Mouse (Mus musculus) A20 (cell line): ENCODE data around the gene Lap3.

Experiments
- DNase-seq: peaks from one replicate; pipeline ENCODE4 v3.0.0-alpha.2; 2011; ENCODE audit warnings: low read depth, low spot score

Lap3 gene

DNA sequence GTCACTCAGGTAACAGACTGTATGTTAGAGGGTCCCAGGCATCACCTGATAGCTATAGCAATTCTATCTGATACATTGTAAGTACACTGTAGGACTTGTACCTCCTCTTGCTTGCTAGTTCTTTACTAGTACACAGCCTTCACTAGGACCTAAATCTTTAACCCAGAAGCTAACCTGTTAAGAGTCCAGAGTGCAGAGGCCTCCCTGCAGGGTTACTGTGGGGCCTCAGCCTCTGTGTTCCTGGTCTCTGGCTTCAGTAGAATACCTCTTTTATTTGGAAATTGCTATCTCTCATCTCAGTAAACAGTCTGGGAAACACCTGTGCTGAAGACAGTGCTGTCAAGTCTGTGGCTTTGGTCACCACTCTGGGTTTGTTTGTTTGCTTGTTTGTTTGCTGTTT lies 2.9 kb downstream of the Lap3 start:
- DNase-seq = no peak

- DNase-seq = no peak
Observed at GRCm38 (mm10) chr5:45496479-45496878, 3.3 kb downstream of the Lap3 start.

- DNase-seq = no peak
Observed at GRCm38 (mm10) chr5:45496930-45497550, 3.9 kb downstream of the Lap3 start.

DNA sequence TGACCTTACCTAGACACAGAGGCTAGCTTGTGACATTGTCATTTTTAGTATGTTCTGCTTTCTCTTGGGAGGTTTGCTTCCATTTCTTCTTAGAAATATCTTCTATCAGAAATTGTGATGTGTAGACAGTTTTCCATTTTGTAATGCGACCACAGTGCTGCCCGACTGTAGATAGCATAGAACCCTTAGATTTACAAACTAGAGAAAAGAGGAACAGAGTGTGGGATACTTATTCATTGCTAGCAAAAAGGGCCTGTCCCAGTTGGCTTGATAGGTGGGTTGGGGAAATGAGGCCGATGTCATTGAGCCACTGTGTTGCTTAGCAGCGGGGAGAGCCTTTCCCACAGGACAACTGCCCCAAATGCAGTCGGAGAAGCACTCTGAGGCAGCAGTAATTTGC lies 4.4 kb downstream of the Lap3 start:
- DNase-seq = no peak

- DNase-seq = no peak
Observed at GRCm38 (mm10) chr5:45510071-45510470, 16.9 kb downstream of the Lap3 start.

GRCm38 (mm10) chr5:45512908-45513307 lies 19.7 kb downstream of the Lap3 start:
- DNase-seq = no peak

- DNase-seq = no peak
Observed at GRCm38 (mm10) chr5:45513511-45513910, 20.3 kb downstream of the Lap3 start.

DNA sequence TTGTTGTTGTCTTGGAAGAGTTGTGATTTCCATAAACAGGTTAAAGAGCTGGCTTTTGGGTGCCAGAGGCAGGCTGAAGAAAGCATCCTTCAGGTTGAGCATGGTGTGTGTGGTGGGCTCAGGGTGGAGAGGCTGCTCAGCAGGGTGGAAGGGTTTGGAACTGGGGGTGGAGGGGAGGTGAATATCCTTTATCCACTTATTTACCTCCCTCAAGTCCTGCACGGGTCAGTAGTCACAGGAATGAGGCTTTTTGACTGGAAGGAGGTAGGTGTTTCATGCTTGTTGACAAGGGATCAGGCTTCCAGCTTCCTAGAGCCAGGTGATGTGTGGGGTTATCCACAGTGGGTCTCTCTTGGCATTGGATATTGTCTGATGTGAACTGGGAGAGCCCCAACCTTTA lies 21.4 kb downstream of the Lap3 start:
- no peak for DNase-seq

GRCm38 (mm10) chr5:45515151-45515743 lies 22.1 kb downstream of the Lap3 start:
- no peak for DNase-seq

GRCm38 (mm10) chr5:45519960-45520808 lies 27.0 kb downstream of the Lap3 start, which contains the start of gene Med28:
Gene Med28 (plus strand): TSS chr5:45520229.
- peak; percentile 90 for DNase-seq

DNA sequence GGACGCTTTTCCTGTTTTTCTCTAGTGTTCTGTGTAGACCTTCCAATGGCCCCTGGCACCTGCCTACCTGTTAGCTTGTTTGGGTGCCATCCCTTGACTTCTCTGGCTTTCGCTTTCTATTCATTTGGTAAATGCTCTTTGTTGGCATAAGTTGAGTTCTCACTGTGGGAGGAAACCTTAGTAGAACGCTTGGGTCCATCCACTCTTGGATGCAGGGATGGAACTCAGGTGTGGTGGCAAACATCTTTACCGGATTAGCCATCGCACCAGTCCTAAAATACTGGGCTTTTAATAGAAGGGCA lies 27.6 kb downstream of the Lap3 start:
- DNase-seq = no peak

DNA sequence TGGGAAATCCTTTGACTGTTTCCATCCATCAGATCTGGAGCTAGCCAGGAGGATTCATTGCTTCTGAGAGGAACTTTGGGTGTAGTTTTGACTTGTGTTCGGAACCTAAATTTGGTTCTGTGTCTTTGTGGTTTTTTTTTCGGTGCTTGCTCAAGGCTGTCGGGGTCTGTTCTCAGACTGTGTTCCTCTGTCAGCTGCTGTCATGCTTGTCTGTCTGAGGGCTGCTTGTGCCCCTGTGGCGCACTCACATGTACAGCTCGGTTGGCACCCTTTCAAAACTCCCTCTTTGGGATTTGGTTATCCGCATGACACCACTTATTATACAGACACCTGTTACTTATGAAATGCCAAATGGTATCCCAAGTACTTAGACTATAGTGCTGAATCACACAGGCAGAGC lies 28.4 kb downstream of the Lap3 start:
- peak; percentile 11 for DNase-seq

GRCm38 (mm10) chr5:45525101-45525500 lies 31.9 kb downstream of the Lap3 start:
- DNase-seq = no peak

DNA sequence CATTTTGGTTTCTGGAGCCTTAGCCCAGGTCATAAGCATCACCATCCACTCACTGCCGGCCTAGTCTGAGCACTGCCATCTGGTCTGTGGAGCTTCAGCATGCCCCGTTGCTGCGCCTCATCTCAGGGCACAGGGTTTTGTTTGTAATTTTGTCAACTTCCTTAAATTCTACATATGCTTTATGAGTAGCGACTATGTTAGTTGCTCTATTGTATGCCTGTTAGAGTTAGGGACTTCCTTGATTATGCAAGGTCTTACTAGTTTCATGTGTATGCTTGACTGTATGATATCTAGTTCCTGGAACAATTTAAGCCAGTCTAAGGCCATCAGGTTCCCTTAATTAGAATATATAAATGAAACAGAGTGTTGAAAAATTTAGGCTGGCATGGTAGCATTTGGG lies 33.2 kb downstream of the Lap3 start:
- no peak for DNase-seq

GRCm38 (mm10) chr5:45529696-45530095 lies 36.5 kb downstream of the Lap3 start:
- peak; percentile 35 for DNase-seq

DNA sequence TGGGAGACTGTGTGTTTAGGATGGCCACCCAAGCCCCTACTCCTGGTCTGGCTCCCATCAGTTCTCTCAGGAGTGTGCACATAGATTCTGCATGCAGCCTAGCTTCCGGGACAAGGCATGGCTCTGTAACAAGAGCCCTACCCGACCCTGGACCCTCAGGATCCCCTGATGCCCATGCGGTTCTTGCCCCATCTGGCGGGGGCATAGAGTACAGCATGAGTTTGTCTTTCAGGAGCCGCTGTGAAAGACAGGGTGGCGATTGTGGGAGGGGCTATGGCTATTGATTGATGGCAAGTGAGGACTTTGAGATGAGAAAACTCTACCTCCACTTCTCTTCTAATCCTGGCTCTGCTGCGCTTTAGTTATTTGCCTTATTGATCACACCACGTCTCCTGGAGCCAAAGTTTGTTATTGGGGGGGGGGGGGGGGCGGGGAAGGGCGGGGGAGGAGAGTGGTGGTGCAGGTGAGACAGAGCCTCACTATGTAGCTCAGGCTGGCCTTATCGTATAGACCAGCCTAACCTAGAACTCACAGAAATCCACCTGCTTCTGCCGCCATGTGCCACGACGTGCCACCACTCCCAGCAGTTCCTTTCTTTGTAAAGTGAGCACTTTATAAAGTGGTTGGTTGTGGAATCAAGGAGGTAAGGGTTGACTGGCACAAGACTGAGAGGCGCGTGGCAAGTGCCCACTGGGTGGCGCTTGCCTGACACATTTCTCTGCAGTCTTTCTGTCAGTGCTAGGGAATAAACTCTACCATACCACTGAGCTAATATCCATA lies 41.3 kb downstream of the Lap3 start:
- DNase-seq = peak; percentile 84

GRCm38 (mm10) chr5:45535177-45535576 lies 42.0 kb downstream of the Lap3 start:
- DNase-seq = peak; percentile 48

DNA sequence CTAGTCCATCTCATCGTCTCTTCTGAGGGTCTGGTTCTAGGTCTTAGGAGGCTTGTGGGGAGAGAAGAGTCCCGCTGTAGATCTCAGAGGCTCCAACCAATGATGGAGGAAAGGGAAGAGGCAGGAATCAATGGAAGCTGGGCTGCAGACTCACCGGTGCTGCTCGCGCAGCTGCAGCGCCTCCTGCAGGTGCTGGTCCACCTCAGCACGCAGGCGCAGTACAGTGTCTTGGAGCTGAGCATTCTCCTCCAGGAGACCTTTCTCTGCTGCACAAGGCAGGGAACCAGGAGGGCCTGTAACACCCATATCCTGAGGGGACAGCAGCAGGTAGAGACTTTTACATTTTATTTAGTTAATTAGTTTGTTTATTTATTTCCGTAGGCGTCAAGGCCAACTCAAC lies 46.3 kb downstream of the Lap3 start:
- no peak for DNase-seq

GRCm38 (mm10) chr5:45543374-45543773 lies 50.2 kb downstream of the Lap3 start:
- no peak for DNase-seq

DNA sequence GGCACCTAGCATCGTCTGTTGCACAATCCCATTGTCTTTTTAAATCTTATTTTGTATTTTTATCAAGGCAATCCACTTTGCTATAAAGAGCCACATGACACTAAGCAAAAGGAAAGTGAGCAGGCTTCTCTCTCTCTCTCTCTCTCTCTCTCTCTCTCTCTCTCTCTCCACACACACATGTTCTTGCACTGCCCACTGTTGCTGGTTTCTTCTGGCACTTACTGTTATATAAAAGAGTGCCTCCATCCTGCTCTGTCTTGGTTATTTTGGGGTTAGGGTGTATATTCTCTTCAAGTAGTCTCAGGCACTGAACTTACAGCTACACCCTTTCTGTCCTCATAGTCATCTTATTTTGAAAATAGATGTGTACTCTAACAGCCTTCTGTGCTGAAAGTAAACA lies 56.4 kb downstream of the Lap3 start:
- DNase-seq = no peak
